Mouse (Mus musculus) erythroid progenitor cell, adult 5-6 weeks (primary cell): ENCODE measurements around the gene Rnf144a. TPM values are rescaled to one million over a fixed set of nuclear protein-coding genes. Genes with fewer than 3 reads are reported as not detected.

Source experiments
- total RNA-seq, 2 experiments: library from RNA; stranded (forward) in 1 of 2; stranded (reverse) in 1 of 2; fragments of 150-400 nt in 1 of 2; fragments of 186-747, 209-891 nt in 1 of 2; gene quantifications; 2 replicates each; pipeline versions ENCODE4 v1.2.3 to v1.2.4; 2015 to 2017; ENCODE audit warnings: low replicate concordance in 2 of 2

Rnf144a gene
- total RNA-seq, 2 experiments from 2014 or later, result 11.3 to 23.5 TPM

Other genes with a start within 250 kb of the Rnf144a start
- gene Rsad2, start 41.2 kb upstream of the Rnf144a start, total RNA-seq (2015; ENCODE audit: low replicate concordance), result 288 and 315 TPM in 2 replicates
- gene Rsad2, start 41.2 kb upstream of the Rnf144a start, total RNA-seq (2017; ENCODE audit: low replicate concordance), result 246 and 389 TPM in 2 replicates
- gene Cmpk2, start 54.0 kb upstream of the Rnf144a start, total RNA-seq (2015; ENCODE audit: low replicate concordance), result 69.6 and 72.8 TPM in 2 replicates
- 49.1 and 65.2 TPM in 2 replicates for gene Cmpk2, start 54.0 kb upstream of the Rnf144a start, total RNA-seq (2017; ENCODE audit: low replicate concordance)